Mouse (Mus musculus) liver, embryonic 16.5 days (tissue): Measurements from ENCODE around the gene Map1b. TPM values are rescaled to one million over a fixed set of nuclear protein-coding genes. Genes with fewer than 3 reads are reported as not detected.

Experiments
- ATAC-seq: fragments of 200-750 bp; cut with Nextera tagmentation; 2 replicates; pipeline ENCODE4 v1.8.0; 2017; ENCODE audit warnings: low read depth, mild to moderate bottlenecking, moderate number of reproducible peaks, moderate library complexity
- H3K27ac ChIP-seq: fragments of 300-500 bp; sonication (generic); 2 replicates; pipeline ENCODE4 v1.5.1; 2014; ENCODE audit warnings: mild to moderate bottlenecking, low read length
- H3K27me3 ChIP-seq: fragments of 300-500 bp; sonication (generic); 2 replicates; pipeline ENCODE4 v1.6.1; 2014; ENCODE audit warnings: low read depth, low read length, mixed read lengths; ENCODE audit not compliant: control insufficient read depth, insufficient read depth
- H3K36me3 ChIP-seq: fragments of 300-500 bp; sonication (generic); 2 replicates; pipeline ENCODE4 v1.6.1; 2014; ENCODE audit warnings: mild to moderate bottlenecking; ENCODE audit not compliant: control insufficient read depth, insufficient read depth
- H3K4me1 ChIP-seq: fragments of 300-500 bp; sonication (generic); 2 replicates; pipeline ENCODE4 v1.6.1; 2014; ENCODE audit warnings: low read depth, low read length, mixed read lengths; ENCODE audit not compliant: control insufficient read depth
- H3K4me2 ChIP-seq: fragments of 300-500 bp; sonication (generic); 2 replicates; pipeline ENCODE4 v1.6.1; 2014; ENCODE audit warnings: low read depth, low read length, mixed read lengths
- H3K4me3 ChIP-seq: fragments of 300-500 bp; sonication (generic); 2 replicates; pipeline ENCODE4 v1.5.1; 2014; ENCODE audit warnings: low read depth, mild to moderate bottlenecking, low read length
- H3K9ac ChIP-seq: fragments of 300-500 bp; sonication (generic); 2 replicates; pipeline ENCODE4 v1.6.1; 2014; ENCODE audit warnings: low read depth, low read length
- H3K9me3 ChIP-seq: fragments of 300-500 bp; sonication (generic); replicated peaks from 2 replicates; pipeline ENCODE4 v1.6.1; 2016; ENCODE audit warnings: low read length; ENCODE audit not compliant: control insufficient read depth
- WGBS: fragments of 180-500 bp; shearing (Covaris S2); extraction: QIAGEN DNeasy Blood & Tissue Kit; methylation state at CpG from one replicate; pipeline ENCODE4 v1.1.7; 2014; ENCODE audit not compliant: insufficient replicate concordance; 5-methylcytosine and 5-hydroxymethylcytosine counted together
- polyA plus RNA-seq: library from polyadenylated mRNA; unstranded; fragments of >200 nt; fragmentation: Nextera tagmentation; extraction: Ambion mirVana; gene quantifications from 2 replicates; pipeline ENCODE4 v1.2.1, GENCODE M21; 2015

Gene Map1b
- polyA plus RNA-seq, 1 experiment from 2014 or later = 2.9 TPM

DNA sequence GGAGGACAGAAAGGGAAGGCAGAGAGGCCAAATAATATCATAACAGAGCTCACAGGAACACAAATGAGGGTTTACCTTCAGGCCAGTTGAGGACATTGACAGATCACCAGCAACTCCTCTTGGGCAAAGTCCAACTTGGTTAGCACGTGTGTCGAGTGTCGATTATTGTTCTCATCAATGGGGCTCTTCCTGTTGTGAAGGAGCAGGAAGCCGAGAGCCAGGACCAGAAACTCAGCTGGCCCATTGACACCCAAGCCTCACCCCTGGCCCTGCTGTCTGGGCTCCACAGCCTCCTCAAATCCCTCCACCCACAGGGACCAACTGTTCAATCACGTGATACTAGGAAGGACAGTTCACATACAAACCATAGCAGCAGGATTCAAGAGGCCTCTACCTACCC, 22.9 kb upstream of the Map1b start:
- WGBS = 46% methylated on average over 5 of the region's 5 CpGs
- no peaks in the 10 kb centered on the region for H3K27me3 ChIP-seq
- no peak overlapping the region for H3K4me2 ChIP-seq
- no peaks in the 10 kb centered on the region for H3K36me3 ChIP-seq
- H3K9ac ChIP-seq = no peak overlapping the region
- no peak for ATAC-seq
- H3K27ac ChIP-seq = no peak overlapping the region
- H3K4me1 ChIP-seq = no peaks in the 10 kb centered on the region
- H3K4me3 ChIP-seq = no peak overlapping the region
- H3K9me3 ChIP-seq = no peaks in the 10 kb centered on the region

DNA sequence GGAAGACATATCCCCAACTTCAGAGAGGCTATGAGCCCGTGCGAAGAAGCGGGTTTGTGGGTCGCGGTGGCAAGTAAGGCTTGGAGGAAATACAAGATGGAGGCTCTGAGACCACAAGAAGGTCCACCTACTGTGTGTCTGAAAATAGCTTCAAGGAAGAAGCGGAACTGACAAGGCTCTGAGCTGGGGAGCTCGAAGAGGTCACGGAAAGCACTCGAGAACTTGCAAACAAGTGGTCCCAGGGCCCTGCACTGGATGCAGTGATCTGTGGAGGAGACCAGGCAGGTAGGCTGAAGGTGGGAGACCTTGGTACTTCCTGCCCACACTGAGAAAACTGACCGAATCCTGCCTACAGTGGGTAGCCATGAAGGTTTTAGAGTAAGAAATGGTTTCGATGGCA, 22.5 kb upstream of the Map1b start:
- Histone ChIP-seq H3K9ac (no peak overlapping the region), H3K27me3 (no peaks in the 10 kb centered on the region), H3K9me3 (no peaks in the 10 kb centered on the region), H3K4me2 (no peak overlapping the region), H3K4me3 (no peak overlapping the region), H3K4me1 (no peaks in the 10 kb centered on the region), H3K27ac (no peak overlapping the region), H3K36me3 (no peaks in the 10 kb centered on the region)
- WGBS = 69% methylated on average over 11 of the region's 11 CpGs
- ATAC-seq = no peak

DNA sequence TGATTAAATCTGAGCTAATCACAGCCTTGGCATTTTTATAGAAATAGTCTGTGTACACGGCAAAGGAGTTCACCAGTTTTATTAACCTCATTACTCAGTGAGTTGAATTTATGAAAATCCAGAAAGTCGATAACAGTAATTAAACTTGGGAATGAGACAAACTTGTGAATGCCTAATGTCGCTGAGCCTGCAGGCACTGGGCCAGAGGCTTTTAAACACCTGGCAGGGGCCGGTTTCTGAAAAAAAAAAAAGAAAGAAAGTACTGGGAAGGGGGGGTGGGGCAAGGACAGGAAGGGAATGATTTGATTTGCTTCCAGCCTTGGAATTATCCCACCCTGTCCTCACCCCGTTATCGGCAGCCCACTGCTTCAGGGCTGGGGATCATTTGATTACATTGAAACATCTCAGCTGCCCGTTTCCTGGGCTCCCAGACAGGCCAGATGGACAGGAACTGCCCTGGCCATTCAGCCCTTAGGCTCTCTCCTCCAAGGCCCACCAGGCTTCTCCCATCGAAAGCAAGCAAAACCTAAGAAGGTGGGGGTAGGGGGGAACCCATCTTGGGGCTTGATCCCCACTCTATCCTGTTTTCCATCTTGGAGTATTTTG, 21.7 kb upstream of the Map1b start:
- H3K36me3 ChIP-seq = no peaks in the 10 kb centered on the region
- ATAC-seq = no peak
- no peak overlapping the region for H3K27ac ChIP-seq
- WGBS = 34% methylated on average over 8 of the region's 8 CpGs
- H3K9ac ChIP-seq = no peak overlapping the region
- no peaks in the 10 kb centered on the region for H3K9me3 ChIP-seq
- H3K4me1 ChIP-seq = no peaks in the 10 kb centered on the region
- no peak overlapping the region for H3K4me3 ChIP-seq
- no peak overlapping the region for H3K4me2 ChIP-seq
- H3K27me3 ChIP-seq = no peaks in the 10 kb centered on the region

DNA sequence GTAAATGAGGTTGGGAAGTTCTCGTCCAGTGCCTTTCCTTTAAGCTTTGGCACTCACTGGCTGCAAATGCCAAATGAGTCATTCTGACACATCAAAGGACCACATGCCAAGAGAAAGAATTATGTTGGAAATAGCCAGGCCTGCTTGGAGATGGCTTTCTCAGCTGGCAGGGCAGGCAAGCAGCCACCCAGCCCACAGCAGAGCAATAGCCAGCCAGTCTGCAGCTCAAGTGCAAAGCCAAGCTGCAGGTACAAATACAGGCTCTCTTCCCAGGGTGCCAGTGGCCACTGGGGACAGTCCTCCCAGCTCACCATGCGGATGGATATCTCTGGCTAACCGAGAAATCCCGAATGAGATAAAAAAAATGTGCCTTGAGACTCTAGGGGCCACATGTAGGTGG, 12.1 kb upstream of the Map1b start:
- no peak overlapping the region for H3K9ac ChIP-seq
- no peaks in the 10 kb centered on the region for H3K4me1 ChIP-seq

DNA sequence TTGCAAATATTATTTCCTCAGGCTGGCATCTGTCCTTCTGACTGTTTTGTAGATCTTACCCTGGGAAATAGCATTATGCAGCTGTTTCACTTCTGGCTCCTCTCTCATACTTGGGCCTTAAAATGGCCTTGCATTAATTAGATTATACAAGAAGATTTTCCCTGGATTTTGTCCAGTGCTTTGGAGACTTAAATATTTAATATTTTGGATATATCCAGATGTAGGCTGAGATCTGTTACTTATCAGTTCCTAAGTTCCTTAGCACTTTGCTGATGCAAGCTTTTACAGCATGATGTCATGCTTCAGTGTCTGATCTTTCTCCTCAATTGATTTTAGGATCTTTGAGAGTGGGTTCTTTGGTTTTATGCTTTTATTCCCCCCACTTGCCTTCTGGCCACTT, 11.6 kb upstream of the Map1b start:
- Histone ChIP-seq H3K9me3 (no peaks in the 10 kb centered on the region), H3K4me3 (no peak overlapping the region), H3K27ac (no peak overlapping the region), H3K27me3 (no peaks in the 10 kb centered on the region), H3K4me2 (no peak overlapping the region), H3K9ac (no peak overlapping the region), H3K36me3 (no peaks in the 10 kb centered on the region), H3K4me1 (no peaks in the 10 kb centered on the region)
- no peak for ATAC-seq

More for the DNA sequence above, 12.1 kb upstream of the Map1b start:
- Histone ChIP-seq H3K36me3 (no peaks in the 10 kb centered on the region), H3K27me3 (no peaks in the 10 kb centered on the region), H3K4me2 (no peak overlapping the region), H3K4me3 (no peak overlapping the region), H3K27ac (no peak overlapping the region), H3K9me3 (no peaks in the 10 kb centered on the region)
- ATAC-seq = no peak
- 66% methylated on average over 4 of the region's 4 CpGs for WGBS

DNA sequence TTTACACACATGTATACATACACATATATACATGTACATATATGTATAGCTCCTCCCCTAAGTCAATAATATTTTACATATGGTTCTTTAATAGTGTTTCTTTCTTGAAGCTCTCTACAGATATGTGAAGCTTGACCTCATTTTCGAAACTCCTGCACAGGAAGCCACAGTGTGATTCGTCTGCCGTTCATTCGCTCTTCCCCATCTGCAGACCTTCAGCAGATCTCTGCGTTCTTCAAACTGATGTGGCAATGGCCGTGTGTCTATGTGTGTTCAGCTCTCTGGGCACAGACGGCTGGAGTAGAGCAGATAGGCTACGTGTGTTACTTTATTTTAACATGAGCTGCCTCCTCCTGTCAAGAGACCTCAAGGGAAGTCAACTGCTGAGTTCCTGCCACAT, 9.2 kb upstream of the Map1b start:
- WGBS = 39% methylated on average over 8 of the region's 8 CpGs
- no peak overlapping the region for H3K4me2 ChIP-seq
- no peaks in the 10 kb centered on the region for H3K9me3 ChIP-seq

DNA sequence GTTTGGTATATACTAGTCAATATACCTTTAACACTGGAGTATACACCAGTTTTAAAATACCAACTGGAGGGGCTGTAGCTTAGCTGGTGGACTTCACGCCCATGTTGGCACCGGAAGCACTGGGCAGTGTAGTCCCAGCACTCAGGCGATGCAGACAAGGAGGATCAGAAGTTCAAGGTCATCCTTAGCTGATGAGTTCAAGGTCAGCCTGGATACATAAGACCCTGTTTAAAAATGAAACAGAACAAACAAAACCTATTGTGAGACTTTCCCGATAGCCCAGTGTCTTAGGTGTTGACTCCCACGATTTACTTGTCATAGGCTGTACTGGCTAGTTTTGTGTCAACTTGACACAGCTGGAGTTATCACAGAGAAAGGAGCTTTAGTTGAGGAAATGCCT, 1.5 kb upstream of the Map1b start:
- H3K27ac ChIP-seq = no peak overlapping the region
- H3K27me3 ChIP-seq = peaks cover 43% of the 10 kb centered on the region
- 65% methylated on average over 5 of the region's 5 CpGs for WGBS
- no peaks in the 10 kb centered on the region for H3K36me3 ChIP-seq
- H3K4me3 ChIP-seq = no peak overlapping the region
- H3K9ac ChIP-seq = no peak overlapping the region
- H3K4me1 ChIP-seq = no peaks in the 10 kb centered on the region; the same call in 1 of the 2 replicates
- H3K4me2 ChIP-seq = no peak overlapping the region
- no peaks in the 10 kb centered on the region for H3K9me3 ChIP-seq
- ATAC-seq = no peak

More for the DNA sequence above, 9.2 kb upstream of the Map1b start:
- no peaks in the 10 kb centered on the region for H3K4me1 ChIP-seq
- H3K4me3 ChIP-seq = no peak overlapping the region
- H3K27me3 ChIP-seq = no peaks in the 10 kb centered on the region
- ATAC-seq = no peak
- no peaks in the 10 kb centered on the region for H3K36me3 ChIP-seq
- no peak overlapping the region for H3K27ac ChIP-seq
- no peak overlapping the region for H3K9ac ChIP-seq

DNA sequence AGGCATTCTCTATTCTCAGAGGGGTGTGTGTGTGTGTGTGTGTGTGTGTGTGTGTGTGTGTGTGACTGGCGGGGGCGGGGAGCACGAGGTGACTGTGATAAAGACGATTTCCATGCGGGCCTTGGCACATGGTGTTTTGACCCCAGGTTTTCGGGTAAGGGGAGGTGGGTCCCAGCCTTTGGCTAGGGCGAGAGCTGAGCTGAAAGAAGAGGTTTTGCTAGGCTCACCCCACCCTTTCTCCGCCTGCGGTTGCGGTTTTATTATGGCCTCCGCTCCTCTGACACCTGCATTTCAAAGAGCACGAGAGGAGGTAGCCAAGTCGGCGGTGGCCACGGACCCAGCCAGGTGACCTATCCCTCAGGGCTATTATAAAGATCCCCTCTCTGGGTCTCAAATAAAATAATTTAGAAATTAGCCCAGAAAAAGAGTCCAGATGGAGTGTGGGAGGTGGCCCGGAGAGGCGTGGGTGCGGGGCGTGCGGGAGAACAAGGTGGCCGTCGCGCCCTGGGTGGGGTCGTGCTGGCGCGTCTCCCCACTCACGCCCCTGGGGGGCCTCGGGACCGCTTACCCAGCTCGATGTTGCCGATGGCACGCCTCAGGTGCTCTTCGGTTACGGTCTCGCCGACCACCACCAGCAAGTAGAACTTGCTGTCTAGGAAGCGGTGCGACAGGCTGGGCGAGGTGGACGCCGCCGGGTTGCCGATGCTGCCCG, 448 bp downstream of the Map1b start:
- Histone ChIP-seq H3K27me3 (peaks cover 45% of the 10 kb centered on the region), H3K36me3 (no peaks in the 10 kb centered on the region), H3K4me2 (peak overlapping the region; percentile 61), H3K9me3 (no peaks in the 10 kb centered on the region), H3K27ac (no peak overlapping the region), H3K4me3 (peak overlapping the region; percentile 51), H3K4me1 (no peaks in the 10 kb centered on the region; the same call in 1 of the 2 replicates), H3K9ac (no peak overlapping the region)
- no peak for ATAC-seq
- WGBS = under 1% methylated on average over 44 of the region's 44 CpGs

DNA sequence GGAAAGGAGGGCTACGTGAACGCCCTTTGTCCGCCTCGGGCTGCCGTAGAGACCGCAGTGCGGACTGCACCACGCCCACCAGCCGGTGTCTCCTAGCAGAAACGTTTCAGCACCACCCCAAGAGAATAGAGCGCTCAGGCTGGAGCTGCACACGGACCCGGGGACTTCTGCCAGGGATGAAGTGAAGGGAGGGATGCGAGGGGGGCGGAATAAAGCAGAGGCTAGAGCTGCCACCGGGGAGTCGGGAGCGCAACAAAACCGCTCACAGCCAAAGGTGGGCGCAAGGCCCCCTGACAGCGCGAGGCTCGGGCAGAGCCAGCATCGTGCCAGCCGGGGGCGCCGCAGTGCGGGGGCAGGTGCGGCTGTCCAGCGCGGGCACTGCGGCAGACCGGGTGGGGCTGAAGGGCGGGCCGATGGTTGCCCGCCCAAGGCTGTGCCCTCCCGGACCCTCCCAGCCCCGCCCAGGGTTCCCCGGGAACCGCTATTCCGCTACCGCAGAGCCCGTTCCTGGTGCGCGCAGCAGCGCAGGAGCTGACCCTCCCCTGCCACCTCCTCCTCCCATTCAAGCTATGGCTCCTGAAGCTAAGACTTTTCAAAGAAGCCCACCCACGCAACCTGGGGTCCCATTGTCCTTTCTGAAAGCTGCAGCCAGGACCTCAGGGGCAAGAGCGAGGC, 1.3 kb downstream of the Map1b start:
- Histone ChIP-seq H3K27me3 (peaks cover 45% of the 10 kb centered on the region), H3K4me3 (peak overlapping the region; percentile 38), H3K27ac (no peak overlapping the region), H3K36me3 (no peaks in the 10 kb centered on the region), H3K4me2 (peak overlapping the region; percentile 61), H3K9ac (no peak overlapping the region), H3K4me1 (no peaks in the 10 kb centered on the region; the same call in 1 of the 2 replicates), H3K9me3 (no peaks in the 10 kb centered on the region)
- ATAC-seq = 0 out of 2 replicates have a peak, but pooled peaks have one; percentile 43
- 1% methylated on average over 48 of the region's 48 CpGs for WGBS
